ENCODE assay signal across 13 mouse cellular contexts in the genomic region with DNA sequence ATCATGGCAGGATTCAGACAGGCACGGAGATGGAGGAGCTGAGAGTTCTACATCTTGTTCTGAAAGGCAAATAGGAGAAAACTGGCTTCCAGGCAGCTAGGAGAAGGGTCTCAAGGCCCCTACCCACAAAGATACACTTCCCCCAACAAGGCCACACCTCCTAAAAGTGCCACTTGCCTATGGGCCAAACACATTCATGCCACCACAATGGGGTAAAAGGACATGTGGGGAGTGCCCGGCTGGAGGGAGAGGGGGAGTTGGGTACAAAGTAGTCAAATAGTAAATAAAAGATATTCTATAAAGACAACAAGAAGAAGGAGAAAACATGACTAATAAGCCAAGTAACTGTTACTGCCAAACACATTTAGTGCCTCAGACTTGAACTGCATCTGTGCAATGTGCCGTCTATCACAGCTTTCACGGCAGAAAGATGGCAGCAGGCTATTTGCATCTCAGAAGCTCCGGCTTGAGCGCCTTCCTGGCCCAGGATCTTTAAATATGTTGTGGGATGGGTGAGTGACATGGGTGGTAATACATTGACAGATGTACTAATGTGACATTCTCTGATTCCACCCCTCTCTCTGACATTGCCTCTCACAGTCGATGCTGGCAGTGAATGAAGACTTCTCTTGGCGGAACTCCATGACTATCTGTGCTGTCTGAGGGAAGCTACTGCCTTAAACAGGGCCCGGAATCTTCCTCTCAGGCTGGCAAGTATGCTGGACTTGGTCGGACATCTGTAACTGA.
A peak's percentile ranks its signal among the peaks of the same experiment; 100 is the strongest.
DNase-seq lines count a peak whose midpoint lies in the region; ATAC-seq lines count a peak whose summit lies in the region.
"Had no signal": no experiment of that assay in that cellular context is flagged by ENCODE, and none has a peak within 500 bp of the region (broad histone marks: within the 10 kb centered on the region; RNA-seq: fewer than 3 reads in every experiment).

No protein-coding gene starts in this region.

- H3K27me3 ChIP-seq in embryonic facial prominence, embryonic 14.5 days (replicated peaks; ENCODE audit: control insufficient read depth, insufficient read depth, low read length): no peaks in the 10 kb centered on the region
- H3K27me3 ChIP-seq in embryonic facial prominence, embryonic 10.5 days (replicated peaks; ENCODE audit: low read depth, poor library complexity, severe bottlenecking): no peaks in the 10 kb centered on the region
- H3K27me3 ChIP-seq: midbrain, embryonic 12.5 days had no signal

- no peak overlapping the region for H3K9ac ChIP-seq in embryonic facial prominence, embryonic 14.5 days (ENCODE audit: low read depth, low read length)
- H3K9ac ChIP-seq: midbrain, embryonic 12.5 days had no signal

- peaks cover 9% of the 10 kb centered on the region for H3K4me1 ChIP-seq in embryonic facial prominence, embryonic 14.5 days (ENCODE audit: control insufficient read depth, insufficient read depth, low read length)
- no peaks in the 10 kb centered on the region for H3K4me1 ChIP-seq in embryonic facial prominence, embryonic 10.5 days
- H3K4me1 ChIP-seq: midbrain, embryonic 12.5 days had no signal

- no peak overlapping the region for H3K4me2 ChIP-seq in embryonic facial prominence, embryonic 14.5 days (ENCODE audit: low read depth, low read length)
- H3K4me2 ChIP-seq: midbrain, embryonic 12.5 days had no signal

- WGBS in embryonic facial prominence, embryonic 14.5 days: 86% methylated on average over 10 of the region's 10 CpGs
- 90% methylated on average over 10 of the region's 10 CpGs for WGBS in embryonic facial prominence, embryonic 10.5 days

- no peaks in the 10 kb centered on the region for H3K36me3 ChIP-seq in embryonic facial prominence, embryonic 14.5 days (ENCODE audit: control insufficient read depth, insufficient read depth, low read length)
- H3K36me3 ChIP-seq in embryonic facial prominence, embryonic 10.5 days (replicated peaks): no peaks in the 10 kb centered on the region
- H3K36me3 ChIP-seq: midbrain, embryonic 12.5 days had no signal

- no peak for ATAC-seq in embryonic facial prominence, embryonic 14.5 days (ENCODE audit: low read depth)
- ATAC-seq: hindbrain, embryonic 16.5 days; lung, postnatal 0 days had no signal

- H3K4me3 ChIP-seq in embryonic facial prominence, embryonic 14.5 days (ENCODE audit: low read depth, low read length): no peak overlapping the region
- H3K4me3 ChIP-seq in embryonic facial prominence, embryonic 10.5 days: no peak overlapping the region
- H3K4me3 ChIP-seq: midbrain, embryonic 12.5 days had no signal

- no peaks in the 10 kb centered on the region for H3K9me3 ChIP-seq in embryonic facial prominence, embryonic 14.5 days (ENCODE audit: control insufficient read depth, low read length)
- H3K9me3 ChIP-seq in embryonic facial prominence, embryonic 10.5 days: peaks cover 1% of the 10 kb centered on the region; the same call in 1 of the 2 replicates
- H3K9me3 ChIP-seq: midbrain, embryonic 12.5 days had no signal

- DNase-seq in embryonic facial prominence, embryonic 14.5 days (ENCODE audit: low spot score): peak; percentile 3
- no peak for DNase-seq in embryonic facial prominence, embryonic 10.5 days (ENCODE audit: low spot score)
- peak; percentile 41 for DNase-seq in layer of hippocampus, adult 11-12 months (ENCODE audit: low spot score)
- no peak for DNase-seq in layer of hippocampus, postnatal 25 days (ENCODE audit: extremely low spot score in 1 of 2, low spot score in 1 of 2)
- peak; percentile 70 to 79 for DNase-seq in cerebellum, postnatal 14 days
- DNase-seq in layer of hippocampus, postnatal 14 days (ENCODE audit: low spot score in 2 of 2): peak; percentile 29 to 76
- DNase-seq in adrenal gland, postnatal 14 days: no peak
- no peak for DNase-seq in gastrocnemius, postnatal 10 days
- DNase-seq: adrenal gland, postnatal 10 days; thymus, adult 18-20 months had no signal

- H3K27ac ChIP-seq in embryonic facial prominence, embryonic 14.5 days (replicated peaks; ENCODE audit: low read depth, low read length): no peak overlapping the region
- no peak overlapping the region for H3K27ac ChIP-seq in embryonic facial prominence, embryonic 10.5 days (replicated peaks)
- H3K27ac ChIP-seq: midbrain, embryonic 12.5 days had no signal

Comparison
In these comparisons a context has a peak if more than half of its experiments do, and no peak if none do; other contexts are left out.
1. DNase-seq: peak in embryonic facial prominence, embryonic 14.5 days (single experiment), layer of hippocampus, adult 11-12 months (single experiment), cerebellum, postnatal 14 days (2 of 2) and layer of hippocampus, postnatal 14 days (2 of 2); none in embryonic facial prominence, embryonic 10.5 days (single experiment), layer of hippocampus, postnatal 25 days (0 of 2), adrenal gland, postnatal 14 days (single experiment) and gastrocnemius, postnatal 10 days (single experiment).